Mouse (Mus musculus): Measurements from ENCODE around the gene Efna5.

Efna5 gene

GRCm38 (mm10) chr17:62744239-62744638 lies 136.9 kb downstream of the Efna5 start:
- no peak for DNase-seq

- DNase-seq: no peak
Observed at GRCm38 (mm10) chr17:62741702-62742101, 139.4 kb downstream of the Efna5 start.

GRCm38 (mm10) chr17:62741020-62741419 lies 140.1 kb downstream of the Efna5 start:
- no peak for DNase-seq

GRCm38 (mm10) chr17:62739993-62740392 lies 141.1 kb downstream of the Efna5 start:
- DNase-seq: no peak

- DNase-seq: no peak
Observed at GRCm38 (mm10) chr17:62737404-62737803, 143.7 kb downstream of the Efna5 start.

- no peak for DNase-seq
Observed at GRCm38 (mm10) chr17:62735943-62736342, 145.2 kb downstream of the Efna5 start.

GRCm38 (mm10) chr17:62734901-62735300 lies 146.2 kb downstream of the Efna5 start:
- no peak for DNase-seq

- no peak for DNase-seq
Observed at GRCm38 (mm10) chr17:62734067-62734466, 147.1 kb downstream of the Efna5 start.

- DNase-seq: no peak
Observed at GRCm38 (mm10) chr17:62729754-62730470, 151.2 kb downstream of the Efna5 start.

- DNase-seq: no peak
Observed at GRCm38 (mm10) chr17:62728142-62728917, 152.8 kb downstream of the Efna5 start.

GRCm38 (mm10) chr17:62726102-62726501 lies 155.0 kb downstream of the Efna5 start:
- DNase-seq: no peak

- DNase-seq: no peak
Observed at GRCm38 (mm10) chr17:62722962-62723361, 158.2 kb downstream of the Efna5 start.

- DNase-seq: no peak
Observed at GRCm38 (mm10) chr17:62721595-62721994, 159.5 kb downstream of the Efna5 start.

- DNase-seq: no peak
Observed at GRCm38 (mm10) chr17:62720740-62721450, 160.2 kb downstream of the Efna5 start.

GRCm38 (mm10) chr17:62717426-62718131 lies 163.5 kb downstream of the Efna5 start:
- no peak for DNase-seq

GRCm38 (mm10) chr17:62713455-62713854 lies 167.7 kb downstream of the Efna5 start:
- DNase-seq: no peak

- no peak for DNase-seq
Observed at GRCm38 (mm10) chr17:62706418-62706817, 174.7 kb downstream of the Efna5 start.

- no peak for DNase-seq
Observed at GRCm38 (mm10) chr17:62702020-62702814, 178.9 kb downstream of the Efna5 start.

GRCm38 (mm10) chr17:62700791-62701602 lies 180.1 kb downstream of the Efna5 start:
- no peak for DNase-seq

- no peak for DNase-seq
Observed at GRCm38 (mm10) chr17:62694958-62695437, 186.1 kb downstream of the Efna5 start.

- no peak for DNase-seq
Observed at GRCm38 (mm10) chr17:62692242-62692641, 188.9 kb downstream of the Efna5 start.

Measured in kidney, adult 11 months (tissue).